Mouse (Mus musculus) midbrain, postnatal 0 days (tissue): ENCODE results near the gene Npas2. TPM values are rescaled to one million over a fixed set of nuclear protein-coding genes. Genes with fewer than 3 reads are reported as not detected.

Source experiments
- ATAC-seq: fragments of 200-750 bp; cut with Nextera tagmentation; 2 replicates; pipeline ENCODE4 v1.8.0; 2017; ENCODE audit warnings: moderate number of reproducible peaks, mild to moderate bottlenecking, moderate TSS enrichment, moderate library complexity; ENCODE audit not compliant: low FRiP score
- DNase-seq: peaks from one replicate; pipeline ENCODE4 v3.0.0-alpha.2; 2015; ENCODE audit warnings: low spot score
- H3K27ac ChIP-seq: fragments of 300-500 bp; sonication (generic); 2 replicates; pipeline ENCODE4 v1.5.1; 2014; ENCODE audit warnings: low read depth, mild to moderate bottlenecking, low read length, mixed read lengths
- H3K27me3 ChIP-seq: fragments of 300-500 bp; sonication (generic); 2 replicates; pipeline ENCODE4 v1.6.1; 2014; ENCODE audit warnings: low read length, control low read depth, mixed read lengths; ENCODE audit not compliant: insufficient read depth
- H3K36me3 ChIP-seq: fragments of 300-500 bp; sonication (generic); 2 replicates; pipeline ENCODE4 v1.6.1; 2014; ENCODE audit warnings: low read length, control low read depth, mixed read lengths; ENCODE audit not compliant: insufficient read depth
- H3K4me1 ChIP-seq: fragments of 300-500 bp; sonication (generic); 2 replicates; pipeline ENCODE4 v1.6.1; 2014; ENCODE audit warnings: mild to moderate bottlenecking, control low read depth, antibody characterized with exemption, low read length, mixed read lengths; ENCODE audit not compliant: insufficient read depth
- H3K4me2 ChIP-seq: fragments of 300-500 bp; sonication (generic); 2 replicates; pipeline ENCODE4 v1.6.1; 2014; ENCODE audit warnings: low read depth, mild to moderate bottlenecking, low read length, mixed read lengths; ENCODE audit not compliant: poor library complexity, severe bottlenecking
- H3K4me3 ChIP-seq: fragments of 300-500 bp; sonication (generic); 2 replicates; pipeline ENCODE4 v1.5.1; 2014; ENCODE audit warnings: low read depth, mild to moderate bottlenecking, low read length, moderate library complexity
- H3K9ac ChIP-seq: fragments of 300-500 bp; sonication (generic); replicated peaks from 2 replicates; pipeline ENCODE4 v1.6.1; 2014; ENCODE audit warnings: mild to moderate bottlenecking, low read length, moderate library complexity, mixed read lengths; ENCODE audit not compliant: poor library complexity, severe bottlenecking
- H3K9me3 ChIP-seq: fragments of 300-500 bp; sonication (generic); 2 replicates; pipeline ENCODE4 v1.6.1; 2016; ENCODE audit warnings: low read length, control low read depth
- CTCF ChIP-seq: IDR thresholded peaks from 2 replicates; pipeline ENCODE4 v1.5.1; 2016; ENCODE audit warnings: antibody characterized with exemption, mild to moderate bottlenecking
- WGBS: fragments of 180-500 bp; shearing (Covaris S2); extraction: QIAGEN DNeasy Blood & Tissue Kit; methylation state at CpG from one replicate; pipeline ENCODE4 v1.1.7; 2014; 5-methylcytosine and 5-hydroxymethylcytosine counted together
- polyA plus RNA-seq: library from polyadenylated mRNA; unstranded; fragments of >200 nt; fragmentation: Nextera tagmentation; extraction: Ambion mirVana; gene quantifications from 2 replicates; pipeline ENCODE4 v1.2.1, GENCODE M21; 2015
- total RNA-seq: library from RNA; depleted of rRNA; stranded (reverse); fragments of >200 nt; gene quantifications from 2 replicates; pipeline ENCODE4 v1.2.3, GENCODE M21; 2014

The Npas2 gene
- total and polyA plus RNA-seq, 2 experiments from 2014 or later: 1.2 to 1.5 TPM

GRCm38 (mm10) chr1:39307291-39307690, 113.8 kb downstream of the Npas2 start:
- Histone ChIP-seq H3K4me2 (no peak overlapping the region), H3K4me3 (no peak overlapping the region), H3K36me3 (no peaks in the 10 kb centered on the region), H3K9me3 (no peaks in the 10 kb centered on the region), H3K27ac (no peak overlapping the region), H3K4me1 (peaks cover 2% of the 10 kb centered on the region; the same call in 1 of the 2 replicates), H3K27me3 (no peaks in the 10 kb centered on the region), H3K9ac (no peak overlapping the region)
- TF ChIP-seq CTCF: no peak
- no peak for DNase-seq
- ATAC-seq: no peak

GRCm38 (mm10) chr1:39307971-39308370, 114.4 kb downstream of the Npas2 start:
- Histone ChIP-seq H3K4me1 (peaks cover 4% of the 10 kb centered on the region; the same call in 1 of the 2 replicates), H3K4me3 (no peak overlapping the region), H3K9me3 (no peaks in the 10 kb centered on the region), H3K9ac (no peak overlapping the region), H3K27me3 (no peaks in the 10 kb centered on the region), H3K36me3 (no peaks in the 10 kb centered on the region), H3K4me2 (no peak overlapping the region), H3K27ac (no peak overlapping the region)
- DNase-seq (no peak), ATAC-seq (no peak)
- no peak for TF ChIP-seq CTCF
- 76% methylated on average over 2 of the region's 2 CpGs for WGBS

GRCm38 (mm10) chr1:39309548-39309947, 116.0 kb downstream of the Npas2 start:
- Histone ChIP-seq H3K4me1 (peaks cover 4% of the 10 kb centered on the region; the same call in 1 of the 2 replicates), H3K9me3 (no peaks in the 10 kb centered on the region), H3K27ac (no peak overlapping the region), H3K36me3 (no peaks in the 10 kb centered on the region), H3K9ac (no peak overlapping the region), H3K4me3 (no peak overlapping the region), H3K27me3 (no peaks in the 10 kb centered on the region), H3K4me2 (no peak overlapping the region)
- no peak for DNase-seq
- ATAC-seq: no peak
- no peak for TF ChIP-seq CTCF
- WGBS: 85% methylated on average over 7 of the region's 7 CpGs

DNA sequence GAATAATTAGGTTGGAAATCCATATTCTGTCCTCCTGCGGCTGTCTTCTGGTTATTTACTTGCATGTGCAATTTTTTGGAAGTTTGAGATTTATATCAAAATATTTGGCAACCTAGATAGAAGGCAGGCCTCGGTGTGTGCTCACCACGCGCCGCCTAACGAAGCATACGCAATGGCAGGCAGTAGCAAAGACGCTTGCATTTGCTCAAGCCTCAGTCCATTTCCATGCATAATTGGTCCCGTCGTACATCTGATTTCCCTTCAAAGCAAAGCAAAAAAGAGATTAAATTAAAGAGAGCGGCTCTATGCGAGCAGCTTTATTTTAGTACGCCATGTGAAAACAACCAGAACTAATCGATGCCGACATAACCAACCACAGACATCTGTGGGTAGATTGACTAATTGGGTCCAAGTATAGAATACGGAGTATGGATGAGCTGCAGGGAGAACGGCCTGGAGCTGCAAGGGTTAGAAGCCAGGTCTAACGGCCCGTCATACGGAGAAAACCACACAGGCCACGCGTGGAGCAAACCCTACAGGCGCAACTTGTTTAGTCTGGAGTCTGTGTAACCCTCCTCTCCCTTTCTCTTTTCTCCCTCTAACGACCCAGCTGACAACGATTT, 118.9 kb downstream of the Npas2 start:
- DNase-seq (peak; percentile 28), ATAC-seq (peak; percentile 62; the same call in 1 of the 2 replicates)
- Histone ChIP-seq H3K27me3 (no peaks in the 10 kb centered on the region), H3K4me2 (0 out of 2 replicates have a peak overlapping the region, but pooled peaks have one; percentile 1), H3K4me1 (peaks cover 4% of the 10 kb centered on the region; the same call in 1 of the 2 replicates), H3K27ac (no peak overlapping the region), H3K36me3 (no peaks in the 10 kb centered on the region), H3K4me3 (no peak overlapping the region), H3K9ac (no peak overlapping the region), H3K9me3 (no peaks in the 10 kb centered on the region)
- TF ChIP-seq CTCF: no peak
- 35% methylated on average over 25 of the region's 25 CpGs for WGBS

- H3K36me3 ChIP-seq: no peaks in the 10 kb centered on the region
- no peak for ATAC-seq
- WGBS: 67% methylated on average over 10 of the region's 10 CpGs
- no peak for DNase-seq
- H3K27me3 ChIP-seq: no peaks in the 10 kb centered on the region
- no peak overlapping the region for H3K4me3 ChIP-seq
- no peak overlapping the region for H3K27ac ChIP-seq
- no peak for TF ChIP-seq CTCF
- peaks cover 4% of the 10 kb centered on the region; the same call in 1 of the 2 replicates for H3K4me1 ChIP-seq
- no peaks in the 10 kb centered on the region for H3K9me3 ChIP-seq
- no peak overlapping the region for H3K4me2 ChIP-seq
- no peak overlapping the region for H3K9ac ChIP-seq
Observed at GRCm38 (mm10) chr1:39313352-39314245, 120.1 kb downstream of the Npas2 start.

GRCm38 (mm10) chr1:39317935-39318334, 124.4 kb downstream of the Npas2 start:
- Histone ChIP-seq H3K27me3 (no peaks in the 10 kb centered on the region), H3K4me1 (no peaks in the 10 kb centered on the region), H3K36me3 (no peaks in the 10 kb centered on the region), H3K9ac (no peak overlapping the region), H3K9me3 (no peaks in the 10 kb centered on the region), H3K4me2 (no peak overlapping the region), H3K27ac (no peak overlapping the region), H3K4me3 (no peak overlapping the region)
- ATAC-seq (no peak), DNase-seq (peak; percentile 44)
- 78% methylated on average over 2 of the region's 2 CpGs for WGBS
- no peak for TF ChIP-seq CTCF
